ENCODE assay signal across 9 mouse cellular contexts in the genomic region with DNA sequence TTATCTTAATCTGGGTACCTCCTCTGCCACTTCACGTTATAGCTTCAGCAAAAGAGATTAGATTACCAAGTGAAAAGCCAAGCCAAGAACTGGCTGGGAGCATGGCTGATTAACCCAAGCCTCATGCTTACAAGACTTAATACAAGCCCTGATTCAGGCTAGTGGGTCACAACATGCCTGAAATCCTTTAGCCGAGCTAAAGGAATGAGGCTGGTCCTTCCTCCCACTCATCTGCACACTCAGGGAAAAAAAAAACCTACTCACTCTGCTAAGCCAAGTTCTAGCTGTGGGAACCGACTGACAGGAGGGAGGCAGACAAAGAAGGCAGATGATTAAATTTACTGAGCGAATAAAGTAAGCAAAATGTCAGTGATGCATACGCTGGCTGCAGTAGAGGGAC.
DNase-seq lines count a peak whose midpoint lies in the region; ATAC-seq and TF ChIP-seq lines count a peak whose summit lies in the region.
"Had no signal": no experiment of that assay in that cellular context is flagged by ENCODE, and none has a peak within 500 bp of the region (broad histone marks: within the 10 kb centered on the region; RNA-seq: fewer than 3 reads in every experiment).

No protein-coding gene starts in this region.

- no peaks in the 10 kb centered on the region for H3K27me3 ChIP-seq in intestine, embryonic 14.5 days (replicated peaks; ENCODE audit: control insufficient read depth, insufficient read depth, low read length)
- H3K27me3 ChIP-seq in intestine, postnatal 0 days (replicated peaks; ENCODE audit: control insufficient read depth, insufficient read depth, low read length), result no peaks in the 10 kb centered on the region
- H3K27me3 ChIP-seq in midbrain, embryonic 10.5 days (ENCODE audit: low read depth, poor library complexity, severe bottlenecking), result no peaks in the 10 kb centered on the region
- no peaks in the 10 kb centered on the region for H3K27me3 ChIP-seq in midbrain, embryonic 11.5 days (ENCODE audit: control insufficient read depth, insufficient read depth, low read length)
- no peaks in the 10 kb centered on the region for H3K27me3 ChIP-seq in heart, embryonic 16.5 days (ENCODE audit: control insufficient read depth, insufficient read depth, low read length)
- H3K27me3 ChIP-seq in stomach, embryonic 15.5 days (replicated peaks), result no peaks in the 10 kb centered on the region
- H3K27me3 ChIP-seq: liver, embryonic 13.5 days had no signal

- no peak for DNase-seq in intestine, embryonic 14.5 days (ENCODE audit: low spot score)
- DNase-seq in midbrain, embryonic 10.5 days (ENCODE audit: low spot score), result no peak
- DNase-seq in midbrain, embryonic 11.5 days (ENCODE audit: low spot score, missing footprints), result no peak
- DNase-seq: gastrocnemius, postnatal 14 days; liver, embryonic 13.5 days had no signal

- no peak overlapping the region for H3K4me3 ChIP-seq in intestine, embryonic 14.5 days (ENCODE audit: low read depth, low read length)
- H3K4me3 ChIP-seq in intestine, postnatal 0 days (ENCODE audit: low read depth, low read length), result no peak overlapping the region
- no peak overlapping the region for H3K4me3 ChIP-seq in midbrain, embryonic 10.5 days
- H3K4me3 ChIP-seq in midbrain, embryonic 11.5 days (ENCODE audit: low read depth, low read length), result no peak overlapping the region
- no peak overlapping the region for H3K4me3 ChIP-seq in heart, embryonic 16.5 days (ENCODE audit: low read length)
- no peak overlapping the region for H3K4me3 ChIP-seq in stomach, embryonic 15.5 days (replicated peaks)
- H3K4me3 ChIP-seq: liver, embryonic 13.5 days had no signal

- H3K9ac ChIP-seq in intestine, embryonic 14.5 days (ENCODE audit: low read length), result no peak overlapping the region
- H3K9ac ChIP-seq in intestine, postnatal 0 days (ENCODE audit: low read depth, low read length), result no peak overlapping the region; the same call in 1 of the 2 replicates
- no peak overlapping the region for H3K9ac ChIP-seq in midbrain, embryonic 11.5 days (ENCODE audit: low read length)
- peak overlapping the region; percentile 6; the same call in 1 of the 2 replicates for H3K9ac ChIP-seq in heart, embryonic 16.5 days (ENCODE audit: low read length)
- no peak overlapping the region for H3K9ac ChIP-seq in stomach, embryonic 15.5 days
- H3K9ac ChIP-seq: liver, embryonic 13.5 days had no signal

- H3K4me2 ChIP-seq in intestine, embryonic 14.5 days (ENCODE audit: low read length), result 0 out of 2 replicates have a peak overlapping the region, but pooled peaks have one; percentile 2
- H3K4me2 ChIP-seq in intestine, postnatal 0 days (replicated peaks; ENCODE audit: low read depth), result no peak overlapping the region
- H3K4me2 ChIP-seq in midbrain, embryonic 11.5 days, result no peak overlapping the region
- H3K4me2 ChIP-seq in heart, embryonic 16.5 days (ENCODE audit: low read depth, low read length), result no peak overlapping the region
- H3K4me2 ChIP-seq in stomach, embryonic 15.5 days, result no peak overlapping the region
- H3K4me2 ChIP-seq: liver, embryonic 13.5 days had no signal

- no peak for ATAC-seq in intestine, embryonic 14.5 days (replicated peaks; ENCODE audit: low FRiP score, low TSS enrichment, low read depth)
- no peak for ATAC-seq in intestine, postnatal 0 days
- ATAC-seq in midbrain, embryonic 11.5 days (ENCODE audit: low FRiP score), result no peak
- ATAC-seq in heart, embryonic 16.5 days (replicated peaks; ENCODE audit: extremely low read depth, insufficient read depth, low FRiP score), result no peak
- ATAC-seq in stomach, embryonic 15.5 days (ENCODE audit: insufficient read depth, low FRiP score, low read depth), result no peak
- no peak for ATAC-seq in granulocyte monocyte progenitor cell, adult 5-6 weeks (replicated peaks; ENCODE audit: poor library complexity, severe bottlenecking)

- no peak for TF ChIP-seq CTCF in intestine, postnatal 0 days (IDR thresholded peaks at IDR 0.05; ENCODE audit: low read depth)

- peak overlapping the region; percentile 89 for H3K27ac ChIP-seq in intestine, embryonic 14.5 days (ENCODE audit: low read depth)
- no peak overlapping the region for H3K27ac ChIP-seq in intestine, postnatal 0 days (ENCODE audit: low read depth, low read length)
- H3K27ac ChIP-seq in midbrain, embryonic 10.5 days (replicated peaks), result peak overlapping the region; percentile 4; the same call in 1 of the 2 replicates
- no peak overlapping the region for H3K27ac ChIP-seq in midbrain, embryonic 11.5 days (ENCODE audit: low read depth, low read length)
- peak overlapping the region; percentile 75 for H3K27ac ChIP-seq in heart, embryonic 16.5 days (ENCODE audit: low read length)
- peak overlapping the region; percentile 87 for H3K27ac ChIP-seq in stomach, embryonic 15.5 days
- H3K27ac ChIP-seq: liver, embryonic 13.5 days had no signal

- peaks cover 50% of the 10 kb centered on the region for H3K4me1 ChIP-seq in intestine, embryonic 14.5 days (replicated peaks; ENCODE audit: control insufficient read depth, insufficient read depth, low read length)
- peaks cover 8% of the 10 kb centered on the region; the same call in 1 of the 2 replicates for H3K4me1 ChIP-seq in intestine, postnatal 0 days (replicated peaks; ENCODE audit: control insufficient read depth, insufficient read depth, low read length)
- peaks cover 49% of the 10 kb centered on the region for H3K4me1 ChIP-seq in midbrain, embryonic 10.5 days
- H3K4me1 ChIP-seq in midbrain, embryonic 11.5 days (ENCODE audit: control insufficient read depth, insufficient read depth, low read length), result peaks cover 18% of the 10 kb centered on the region
- H3K4me1 ChIP-seq in heart, embryonic 16.5 days (ENCODE audit: control insufficient read depth, insufficient read depth, low read length), result peaks cover 70% of the 10 kb centered on the region
- peaks cover 36% of the 10 kb centered on the region for H3K4me1 ChIP-seq in stomach, embryonic 15.5 days

- WGBS in intestine, embryonic 14.5 days, result 19% methylated on average over 5 of the region's 5 CpGs
- 56% methylated on average over 5 of the region's 5 CpGs for WGBS in intestine, postnatal 0 days
- 62% methylated on average over 5 of the region's 5 CpGs for WGBS in midbrain, embryonic 10.5 days
- WGBS in midbrain, embryonic 11.5 days, result 48% methylated on average over 5 of the region's 5 CpGs
- WGBS in heart, embryonic 16.5 days, result 39% methylated on average over 5 of the region's 5 CpGs
- WGBS in stomach, embryonic 15.5 days, result 20% methylated on average over 5 of the region's 5 CpGs

- no peaks in the 10 kb centered on the region for H3K9me3 ChIP-seq in intestine, embryonic 14.5 days (ENCODE audit: control insufficient read depth, low read length)
- H3K9me3 ChIP-seq in intestine, postnatal 0 days (ENCODE audit: control insufficient read depth), result no peaks in the 10 kb centered on the region
- H3K9me3 ChIP-seq in midbrain, embryonic 10.5 days (replicated peaks), result no peaks in the 10 kb centered on the region
- no peaks in the 10 kb centered on the region for H3K9me3 ChIP-seq in midbrain, embryonic 11.5 days (ENCODE audit: control insufficient read depth, low read length)
- no peaks in the 10 kb centered on the region for H3K9me3 ChIP-seq in heart, embryonic 16.5 days (replicated peaks; ENCODE audit: control insufficient read depth, low read length)
- H3K9me3 ChIP-seq in stomach, embryonic 15.5 days, result no peaks in the 10 kb centered on the region
- H3K9me3 ChIP-seq: liver, embryonic 13.5 days had no signal

- peaks cover 8% of the 10 kb centered on the region for H3K36me3 ChIP-seq in intestine, embryonic 14.5 days (ENCODE audit: control insufficient read depth, insufficient read depth, low read length)
- H3K36me3 ChIP-seq in intestine, postnatal 0 days (ENCODE audit: control insufficient read depth, insufficient read depth), result no peaks in the 10 kb centered on the region; the same call in 1 of the 2 replicates
- H3K36me3 ChIP-seq in midbrain, embryonic 10.5 days, result peaks cover 8% of the 10 kb centered on the region
- no peaks in the 10 kb centered on the region for H3K36me3 ChIP-seq in midbrain, embryonic 11.5 days (ENCODE audit: control insufficient read depth, insufficient read depth, low read length)
- H3K36me3 ChIP-seq in heart, embryonic 16.5 days (ENCODE audit: control insufficient read depth, insufficient read depth), result peaks cover 1% of the 10 kb centered on the region
- 0 out of 2 replicates have a peak, but pooled peaks cover 4% of the 10 kb centered on the region for H3K36me3 ChIP-seq in stomach, embryonic 15.5 days

Comparison
In these comparisons a context has a peak if more than half of its experiments do, and no peak if none do; other contexts are left out.
1. H3K27ac ChIP-seq: peak in intestine, embryonic 14.5 days (single experiment), midbrain, embryonic 10.5 days (single experiment), heart, embryonic 16.5 days (single experiment) and stomach, embryonic 15.5 days (single experiment); none in intestine, postnatal 0 days (single experiment) and midbrain, embryonic 11.5 days (single experiment).